Mouse (Mus musculus) hindbrain, postnatal 0 days (tissue): ENCODE data around the gene Colgalt2. TPM values are rescaled to one million over a fixed set of nuclear protein-coding genes. Genes with fewer than 3 reads are reported as not detected.

Experiments used
- ATAC-seq: fragments of 200-750 bp; cut with Nextera tagmentation; 2 replicates; pipeline ENCODE4 v1.8.0; 2017; ENCODE audit warnings: mild to moderate bottlenecking, moderate TSS enrichment, moderate library complexity
- DNase-seq: peaks from one replicate; pipeline ENCODE4 v3.0.0-alpha.2; 2015; ENCODE audit warnings: low spot score
- H3K27ac ChIP-seq: fragments of 300-500 bp; sonication (generic); 2 replicates; pipeline ENCODE4 v1.5.1; 2014; ENCODE audit warnings: mild to moderate bottlenecking
- H3K27me3 ChIP-seq: fragments of 300-500 bp; sonication (generic); 2 replicates; pipeline ENCODE4 v1.6.1; 2014; ENCODE audit warnings: low read length, mixed read lengths; ENCODE audit not compliant: insufficient read depth
- H3K36me3 ChIP-seq: fragments of 300-500 bp; sonication (generic); 2 replicates; pipeline ENCODE4 v1.6.1; 2014; ENCODE audit warnings: low read length, mixed read lengths; ENCODE audit not compliant: insufficient read depth
- H3K4me1 ChIP-seq: fragments of 300-500 bp; sonication (generic); 2 replicates; pipeline ENCODE4 v1.6.1; 2014; ENCODE audit warnings: antibody characterized with exemption, low read length, mixed read lengths; ENCODE audit not compliant: insufficient read depth
- H3K4me2 ChIP-seq: fragments of 300-500 bp; sonication (generic); 2 replicates; pipeline ENCODE4 v1.6.1; 2014; ENCODE audit warnings: low read depth, mild to moderate bottlenecking, low read length, moderate library complexity, mixed read lengths
- H3K4me3 ChIP-seq: fragments of 300-500 bp; sonication (generic); 2 replicates; pipeline ENCODE4 v1.5.1; 2014; ENCODE audit warnings: low read length
- H3K9ac ChIP-seq: fragments of 300-500 bp; sonication (generic); replicated peaks from 2 replicates; pipeline ENCODE4 v1.6.1; 2014; ENCODE audit warnings: mild to moderate bottlenecking, low read length, moderate library complexity, mixed read lengths
- H3K9me3 ChIP-seq: fragments of 300-500 bp; sonication (generic); 2 replicates; pipeline ENCODE4 v1.6.1; 2016; ENCODE audit warnings: low read length, mixed read lengths
- CTCF ChIP-seq: IDR thresholded peaks from 2 replicates; pipeline ENCODE4 v1.5.1; 2016; ENCODE audit warnings: antibody characterized with exemption, control low read depth, low read depth
- WGBS: fragments of 180-500 bp; shearing (Covaris S2); extraction: QIAGEN DNeasy Blood & Tissue Kit; methylation state at CpG from one replicate; pipeline ENCODE4 v1.1.7; 2014; 5-methylcytosine and 5-hydroxymethylcytosine counted together
- polyA plus RNA-seq: library from polyadenylated mRNA; unstranded; fragments of >200 nt; fragmentation: Nextera tagmentation; extraction: Ambion mirVana; gene quantifications from 2 replicates; pipeline ENCODE4 v1.2.1, GENCODE M21; 2015
- total RNA-seq: library from RNA; depleted of rRNA; stranded (reverse); fragments of >200 nt; gene quantifications from 2 replicates; pipeline ENCODE4 v1.2.3, GENCODE M21; 2014

The Colgalt2 gene
- total and polyA plus RNA-seq, 2 experiments from 2014 or later: 3.4 to 6.6 TPM

GRCm38 (mm10) chr1:152407021-152407946, 7.7 kb downstream of the Colgalt2 start:
- Histone ChIP-seq H3K4me1 (peaks cover 4% of the 10 kb centered on the region; the same call in 1 of the 2 replicates), H3K4me3 (peak overlapping the region; percentile 19; the same call in 1 of the 2 replicates), H3K27me3 (no peaks in the 10 kb centered on the region), H3K27ac (peak overlapping the region; percentile 36; the same call in 1 of the 2 replicates), H3K36me3 (no peaks in the 10 kb centered on the region), H3K9me3 (no peaks in the 10 kb centered on the region), H3K9ac (no peak overlapping the region), H3K4me2 (peak overlapping the region; percentile 45)
- 31% methylated on average over 22 of the region's 22 CpGs for WGBS
- peak; percentile 68 for ATAC-seq
- TF ChIP-seq CTCF: no peak
- DNase-seq: peak; percentile 20

- H3K27me3 ChIP-seq: no peaks in the 10 kb centered on the region
- no peaks in the 10 kb centered on the region for H3K36me3 ChIP-seq
- TF ChIP-seq CTCF: no peak
- H3K4me1 ChIP-seq: peaks cover 4% of the 10 kb centered on the region; the same call in 1 of the 2 replicates
- ATAC-seq (no peak), DNase-seq (no peak)
- H3K9me3 ChIP-seq: no peaks in the 10 kb centered on the region
- no peak overlapping the region for H3K4me3 ChIP-seq
- no peak overlapping the region for H3K9ac ChIP-seq
- H3K4me2 ChIP-seq: no peak overlapping the region
- 64% methylated on average over 4 of the region's 4 CpGs for WGBS
- no peak overlapping the region for H3K27ac ChIP-seq
These were observed 9.7 kb downstream of the Colgalt2 start for GRCm38 (mm10) chr1:152409356-152409755.

GRCm38 (mm10) chr1:152410657-152411056, 11.0 kb downstream of the Colgalt2 start:
- Histone ChIP-seq H3K9ac (no peak overlapping the region), H3K4me1 (peaks cover 4% of the 10 kb centered on the region; the same call in 1 of the 2 replicates), H3K27ac (no peak overlapping the region), H3K27me3 (no peaks in the 10 kb centered on the region), H3K4me3 (no peak overlapping the region), H3K36me3 (no peaks in the 10 kb centered on the region), H3K4me2 (no peak overlapping the region), H3K9me3 (no peaks in the 10 kb centered on the region)
- ATAC-seq (peak; percentile 58), DNase-seq (peak; percentile 77)
- TF ChIP-seq CTCF: no peak
- 43% methylated on average over 3 of the region's 3 CpGs for WGBS

- DNase-seq (no peak), ATAC-seq (no peak)
- H3K9ac ChIP-seq: no peak overlapping the region
- H3K27ac ChIP-seq: no peak overlapping the region
- H3K27me3 ChIP-seq: no peaks in the 10 kb centered on the region
- no peaks in the 10 kb centered on the region for H3K36me3 ChIP-seq
- TF ChIP-seq CTCF: no peak
- no peak overlapping the region for H3K4me2 ChIP-seq
- no peak overlapping the region for H3K4me3 ChIP-seq
- 96% methylated on average over 2 of the region's 2 CpGs for WGBS
- peaks cover 4% of the 10 kb centered on the region; the same call in 1 of the 2 replicates for H3K4me1 ChIP-seq
- H3K9me3 ChIP-seq: no peaks in the 10 kb centered on the region
These were observed 13.5 kb downstream of the Colgalt2 start for GRCm38 (mm10) chr1:152413116-152413515.

GRCm38 (mm10) chr1:152413961-152414360, 14.3 kb downstream of the Colgalt2 start:
- no peak for ATAC-seq
- 72% methylated on average over 1 of the region's 1 CpGs for WGBS
- no peaks in the 10 kb centered on the region for H3K27me3 ChIP-seq
- no peak overlapping the region for H3K4me2 ChIP-seq
- no peaks in the 10 kb centered on the region for H3K36me3 ChIP-seq
- H3K9me3 ChIP-seq: no peaks in the 10 kb centered on the region
- no peak overlapping the region for H3K4me3 ChIP-seq
- no peak overlapping the region for H3K9ac ChIP-seq
- H3K27ac ChIP-seq: no peak overlapping the region
- DNase-seq: no peak
- peaks cover 4% of the 10 kb centered on the region; the same call in 1 of the 2 replicates for H3K4me1 ChIP-seq
- no peak for TF ChIP-seq CTCF

GRCm38 (mm10) chr1:152414451-152414850, 14.8 kb downstream of the Colgalt2 start:
- peak; percentile 61; the same call in 1 of the 2 replicates for ATAC-seq
- peak; percentile 60 for DNase-seq
- Histone ChIP-seq H3K9ac (no peak overlapping the region), H3K27ac (no peak overlapping the region), H3K36me3 (no peaks in the 10 kb centered on the region), H3K4me2 (no peak overlapping the region), H3K9me3 (no peaks in the 10 kb centered on the region), H3K4me1 (peaks cover 4% of the 10 kb centered on the region; the same call in 1 of the 2 replicates), H3K4me3 (no peak overlapping the region), H3K27me3 (no peaks in the 10 kb centered on the region)
- TF ChIP-seq CTCF: no peak
- WGBS: 56% methylated on average over 10 of the region's 10 CpGs
